Mouse (Mus musculus) stomach, embryonic 15.5 days (tissue): ENCODE data around the gene Tmtc2. TPM values are rescaled to one million over a fixed set of nuclear protein-coding genes. Genes with fewer than 3 reads are reported as not detected.

ENCODE experiments used
- ATAC-seq: fragments of 200-750 bp; cut with Nextera tagmentation; 2 replicates; pipeline ENCODE4 v1.8.0; 2017; ENCODE audit warnings: low read depth, moderate number of reproducible peaks, moderate TSS enrichment; ENCODE audit not compliant: insufficient read depth, low FRiP score
- H3K27ac ChIP-seq: fragments of 300-500 bp; sonication (generic); 2 replicates; pipeline ENCODE4 v1.5.1; 2015; ENCODE audit warnings: mild to moderate bottlenecking, inconsistent platforms
- H3K27me3 ChIP-seq: fragments of 300-500 bp; sonication (generic); replicated peaks from 2 replicates; pipeline ENCODE4 v1.6.1; 2015; ENCODE audit warnings: inconsistent platforms
- H3K36me3 ChIP-seq: fragments of 300-500 bp; sonication (generic); 2 replicates; pipeline ENCODE4 v1.6.1; 2015; ENCODE audit warnings: inconsistent platforms
- H3K4me1 ChIP-seq: fragments of 300-500 bp; sonication (generic); 2 replicates; pipeline ENCODE4 v1.6.1; 2015; ENCODE audit warnings: inconsistent platforms
- H3K4me2 ChIP-seq: fragments of 300-500 bp; sonication (generic); 2 replicates; pipeline ENCODE4 v1.6.1; 2015; ENCODE audit warnings: mild to moderate bottlenecking, inconsistent platforms
- H3K4me3 ChIP-seq: fragments of 300-500 bp; sonication (generic); replicated peaks from 2 replicates; pipeline ENCODE4 v1.5.1; 2015; ENCODE audit warnings: inconsistent platforms
- H3K9ac ChIP-seq: fragments of 300-500 bp; sonication (generic); 2 replicates; pipeline ENCODE4 v1.6.1; 2015; ENCODE audit warnings: inconsistent platforms
- H3K9me3 ChIP-seq: fragments of 300-500 bp; sonication (generic); 2 replicates; pipeline ENCODE4 v1.6.1; 2016; ENCODE audit warnings: inconsistent platforms
- WGBS: fragments of 180-500 bp; shearing (Covaris S2); methylation state at CpG from one replicate; pipeline ENCODE4 v1.1.7; 2015; 5-methylcytosine and 5-hydroxymethylcytosine counted together
- polyA plus RNA-seq: library from polyadenylated mRNA; unstranded; fragments of >200 nt; fragmentation: Nextera tagmentation; extraction: Ambion mirVana; gene quantifications from 2 replicates; pipeline ENCODE4 v1.2.1, GENCODE M21; 2015

Gene Tmtc2
- polyA plus RNA-seq: 12.2 and 14.1 TPM in 2 replicates

DNA sequence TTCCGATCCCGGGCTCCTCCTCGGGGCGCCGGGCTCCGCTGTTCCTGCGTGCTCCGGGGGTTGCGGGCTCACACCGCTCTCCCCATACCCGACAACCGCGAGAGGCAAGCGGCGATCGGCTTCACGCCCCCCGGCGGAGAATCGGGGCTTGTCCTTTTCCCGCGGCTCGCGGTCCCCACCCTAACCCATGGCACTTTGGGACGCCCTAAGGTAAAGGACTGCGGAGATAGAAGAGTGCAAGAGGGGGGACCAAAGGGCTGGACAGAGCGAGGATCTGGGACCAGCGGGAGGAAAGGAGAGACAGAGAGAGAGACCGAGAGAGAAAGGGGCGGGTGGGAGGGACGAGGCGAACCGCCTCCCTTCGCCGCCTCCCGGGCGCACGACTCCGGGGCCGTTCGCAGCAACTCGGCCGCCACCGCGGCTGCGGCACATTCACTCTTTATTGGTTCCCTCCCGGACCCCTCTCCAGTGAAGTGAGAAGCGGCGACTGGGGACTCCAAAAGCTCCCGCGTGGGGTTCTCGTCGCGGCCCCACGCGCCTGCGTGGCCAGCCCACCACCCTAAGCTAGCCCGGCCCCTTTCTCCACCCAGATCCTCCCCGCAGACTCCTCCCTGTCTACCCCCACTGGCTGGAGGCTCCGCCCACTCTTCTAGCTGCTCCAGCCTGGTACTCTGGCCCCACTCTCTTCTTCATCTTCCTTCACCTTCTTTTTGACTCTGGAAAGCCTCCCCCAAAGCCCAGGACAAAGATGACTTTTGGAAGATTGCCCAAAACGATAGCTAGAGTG lies at the start of gene Tmtc2:
TSS of gene Tmtc2 (minus strand) at position 544 of the 787 bp plus-strand sequence.
- no peaks in the 10 kb centered on the region for H3K27me3 ChIP-seq
- H3K9ac ChIP-seq: peak within 1 kb of the TSS; percentile 74
- H3K27ac ChIP-seq: peak within 1 kb of the TSS; percentile 90
- under 1% methylated on average over 55 of the region's 61 CpGs for WGBS
- peak; percentile 95 for ATAC-seq
- H3K4me2 ChIP-seq: peak within 1 kb of the TSS; percentile 96
- peak within 1 kb of the TSS; percentile 80 for H3K4me3 ChIP-seq
- no peaks in the 10 kb centered on the region for H3K36me3 ChIP-seq
- peaks cover 9% of the 10 kb centered on the region for H3K4me1 ChIP-seq
- no peaks in the 10 kb centered on the region for H3K9me3 ChIP-seq

DNA sequence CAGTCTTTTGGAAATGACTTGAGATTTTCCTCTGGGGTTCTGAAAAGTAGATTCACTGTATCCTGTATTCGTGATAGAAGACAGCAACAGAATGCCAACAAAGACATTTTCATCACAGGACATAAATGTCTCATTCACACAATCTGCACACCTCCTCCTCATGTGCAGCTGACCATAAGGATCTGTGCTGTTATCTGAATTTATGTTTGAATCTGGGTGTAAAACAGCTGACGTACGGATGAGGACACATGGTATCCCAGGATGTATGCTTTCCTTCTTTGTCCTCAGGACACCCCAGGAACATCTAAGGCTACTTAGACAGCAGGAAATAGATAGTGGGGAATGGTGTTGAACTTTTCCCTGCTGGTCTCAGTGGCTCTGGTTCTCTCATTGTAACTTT lies 37.9 kb upstream of the Tmtc2 start:
- Histone ChIP-seq H3K36me3 (no peaks in the 10 kb centered on the region), H3K9ac (no peak overlapping the region), H3K27ac (no peak overlapping the region), H3K4me3 (no peak overlapping the region), H3K9me3 (no peaks in the 10 kb centered on the region), H3K4me2 (no peak overlapping the region), H3K4me1 (no peaks in the 10 kb centered on the region), H3K27me3 (no peaks in the 10 kb centered on the region)
- 89% methylated on average over 3 of the region's 3 CpGs for WGBS
- ATAC-seq: no peak

DNA sequence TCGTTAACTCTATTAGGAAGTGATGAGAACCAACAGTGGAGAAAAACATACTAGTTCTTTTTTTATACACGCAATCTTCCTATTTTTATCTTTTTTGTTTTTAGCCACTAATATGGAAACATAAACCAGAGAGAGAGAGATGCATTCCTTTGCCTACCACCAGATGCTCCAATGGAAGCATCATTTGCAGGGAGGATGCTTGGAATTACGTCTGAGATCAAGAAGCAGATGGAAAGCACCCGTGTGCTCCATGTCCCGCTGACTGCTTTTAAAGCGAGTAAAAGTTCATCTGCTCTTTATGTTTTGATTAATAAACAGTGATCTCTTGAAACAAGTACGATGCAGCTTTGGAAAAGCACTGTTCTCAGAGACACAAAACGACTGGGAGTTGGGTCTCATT lies 24.6 kb upstream of the Tmtc2 start:
- H3K4me3 ChIP-seq: no peak overlapping the region
- no peaks in the 10 kb centered on the region for H3K27me3 ChIP-seq
- H3K36me3 ChIP-seq: no peaks in the 10 kb centered on the region
- no peaks in the 10 kb centered on the region for H3K9me3 ChIP-seq
- H3K9ac ChIP-seq: no peak overlapping the region
- no peak for ATAC-seq
- no peak overlapping the region for H3K27ac ChIP-seq
- WGBS: 69% methylated on average over 8 of the region's 8 CpGs
- H3K4me2 ChIP-seq: no peak overlapping the region
- H3K4me1 ChIP-seq: no peaks in the 10 kb centered on the region

DNA sequence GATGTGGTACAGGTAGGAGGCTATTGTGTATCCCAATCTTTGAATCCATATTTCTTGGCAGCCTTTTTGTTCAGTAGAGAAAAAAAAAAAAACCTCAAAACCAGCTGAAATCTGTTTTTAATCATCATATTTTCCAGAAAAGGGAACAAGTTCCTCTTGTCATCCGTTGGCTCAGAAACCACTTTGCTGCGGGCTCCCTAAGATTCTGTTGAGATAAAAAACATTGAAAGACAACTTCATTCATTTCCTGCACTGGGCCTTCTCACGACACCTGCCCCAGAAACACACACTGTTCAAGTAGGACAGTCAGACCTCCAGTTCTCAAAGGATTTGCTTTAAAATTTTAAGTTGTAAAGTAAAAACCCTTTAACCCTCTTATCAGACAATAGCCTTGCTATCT lies 23.0 kb upstream of the Tmtc2 start:
- Histone ChIP-seq H3K27me3 (no peaks in the 10 kb centered on the region), H3K27ac (no peak overlapping the region), H3K9me3 (no peaks in the 10 kb centered on the region), H3K4me1 (no peaks in the 10 kb centered on the region), H3K36me3 (no peaks in the 10 kb centered on the region), H3K9ac (no peak overlapping the region), H3K4me2 (no peak overlapping the region), H3K4me3 (no peak overlapping the region)
- ATAC-seq: no peak
- WGBS: 72% methylated on average over 3 of the region's 3 CpGs

DNA sequence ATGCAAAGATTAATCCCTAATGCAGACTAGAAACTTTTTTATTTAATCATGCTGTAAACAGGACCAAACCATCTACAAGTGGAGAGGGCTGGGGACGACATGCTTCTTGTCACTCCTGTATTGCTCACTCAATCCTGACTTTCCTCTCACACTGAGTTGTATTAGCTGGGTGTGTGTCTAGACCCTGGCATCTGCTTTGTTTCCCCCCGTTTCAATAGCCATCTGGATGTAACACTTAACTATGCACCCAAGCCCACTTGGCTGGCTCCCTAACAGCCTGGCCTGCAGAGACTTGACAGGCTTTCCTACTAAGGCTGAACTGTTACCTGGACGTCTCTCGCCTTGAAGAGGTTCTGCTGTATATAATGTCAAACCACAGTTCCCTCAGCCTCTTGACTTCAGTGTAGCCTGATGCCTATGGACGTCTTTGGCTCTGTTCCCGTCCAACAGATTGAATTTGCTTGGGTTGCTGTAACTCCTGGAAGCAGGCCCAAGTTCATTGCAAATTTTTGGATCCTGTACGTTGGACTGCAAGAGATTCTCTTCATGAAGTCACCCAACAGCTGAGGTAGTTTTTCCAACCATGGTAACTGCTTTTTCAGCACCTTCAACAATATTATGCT lies 21.3 kb upstream of the Tmtc2 start:
- no peak overlapping the region for H3K4me2 ChIP-seq
- H3K27ac ChIP-seq: no peak overlapping the region
- no peaks in the 10 kb centered on the region for H3K36me3 ChIP-seq
- H3K4me1 ChIP-seq: no peaks in the 10 kb centered on the region
- no peaks in the 10 kb centered on the region for H3K27me3 ChIP-seq
- no peaks in the 10 kb centered on the region for H3K9me3 ChIP-seq
- H3K9ac ChIP-seq: no peak overlapping the region
- 58% methylated on average over 7 of the region's 7 CpGs for WGBS
- ATAC-seq: no peak
- H3K4me3 ChIP-seq: no peak overlapping the region

DNA sequence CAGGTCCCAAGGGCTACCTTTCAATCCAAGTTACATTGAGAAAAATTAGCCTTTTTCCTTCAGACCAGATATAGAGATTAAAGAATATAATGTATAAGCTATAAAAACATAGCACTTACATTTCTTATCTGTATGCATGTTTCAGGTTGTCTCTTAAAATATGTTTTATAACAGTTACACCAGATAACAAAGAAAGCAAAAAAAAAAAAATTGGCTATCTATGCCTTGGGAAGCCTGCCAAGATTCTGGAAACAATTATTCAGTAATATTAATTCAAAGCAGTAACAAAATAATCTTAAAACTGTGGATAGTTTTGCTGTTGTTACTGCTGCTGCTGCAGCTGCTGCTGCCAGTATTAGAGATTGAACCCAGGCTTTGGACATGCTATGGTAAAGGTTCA lies 13.9 kb upstream of the Tmtc2 start:
- H3K27ac ChIP-seq: no peak overlapping the region
- H3K4me1 ChIP-seq: no peaks in the 10 kb centered on the region
- no peak overlapping the region for H3K4me3 ChIP-seq
- H3K4me2 ChIP-seq: no peak overlapping the region
- H3K9me3 ChIP-seq: no peaks in the 10 kb centered on the region
- ATAC-seq: no peak
- H3K9ac ChIP-seq: no peak overlapping the region
- H3K36me3 ChIP-seq: no peaks in the 10 kb centered on the region
- H3K27me3 ChIP-seq: no peaks in the 10 kb centered on the region

DNA sequence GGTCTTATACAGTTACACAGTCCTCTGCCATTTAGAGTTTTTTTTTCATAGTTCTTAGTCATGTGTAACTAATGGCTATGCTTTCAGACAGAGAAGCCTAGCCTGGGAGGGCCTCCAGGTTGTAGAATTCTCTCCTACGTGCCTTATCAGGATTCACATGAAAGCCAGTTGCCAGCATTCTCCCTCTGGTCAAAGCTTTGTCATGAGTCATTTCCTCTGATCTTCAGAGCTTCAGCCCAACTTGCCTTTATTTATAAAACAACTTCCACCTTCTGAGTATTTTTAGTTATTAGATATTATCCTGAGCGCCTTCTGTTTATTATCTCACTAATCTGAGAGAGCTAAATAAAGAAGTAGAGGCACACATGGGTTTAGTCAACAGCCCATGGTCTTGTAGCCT lies 5.1 kb upstream of the Tmtc2 start:
- ATAC-seq: no peak
- WGBS: 44% methylated on average over 2 of the region's 2 CpGs

DNA sequence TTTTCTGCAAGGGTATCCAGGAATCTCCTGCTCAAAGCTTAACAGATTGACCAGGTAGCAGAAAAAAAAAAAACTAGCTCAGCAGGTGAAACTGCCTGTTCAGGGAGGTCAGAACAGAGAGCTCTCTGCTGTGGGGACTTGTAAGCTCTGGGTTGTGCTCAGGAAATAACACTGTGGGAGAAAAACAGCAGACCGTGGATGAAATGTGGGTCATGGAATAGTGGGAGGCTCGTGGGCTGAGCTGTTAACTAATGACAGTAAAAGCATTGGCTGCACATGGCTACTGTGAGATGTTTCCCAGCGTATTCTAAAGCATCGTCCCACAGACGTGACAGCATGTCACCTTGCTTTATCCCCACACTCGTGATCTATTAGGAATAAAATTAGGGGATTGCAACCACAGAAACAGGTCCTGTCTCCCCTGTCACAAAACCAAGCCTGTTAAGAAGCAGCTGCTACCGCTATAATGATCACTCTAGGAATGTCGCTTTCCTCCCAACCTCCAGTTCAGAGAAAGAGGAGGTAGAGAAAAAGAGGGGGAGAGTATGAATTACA lies 4.1 kb upstream of the Tmtc2 start:
- Histone ChIP-seq H3K27ac (no peak overlapping the region), H3K36me3 (no peaks in the 10 kb centered on the region), H3K9me3 (no peaks in the 10 kb centered on the region), H3K4me2 (no peak overlapping the region), H3K27me3 (no peaks in the 10 kb centered on the region), H3K9ac (no peak overlapping the region), H3K4me1 (peaks cover 7% of the 10 kb centered on the region), H3K4me3 (no peak overlapping the region)
- WGBS: 43% methylated on average over 8 of the region's 8 CpGs
- ATAC-seq: no peak

More for the DNA sequence above, 5.1 kb upstream of the Tmtc2 start:
- Histone ChIP-seq H3K36me3 (no peaks in the 10 kb centered on the region), H3K4me1 (peaks cover 7% of the 10 kb centered on the region), H3K9me3 (no peaks in the 10 kb centered on the region), H3K27ac (no peak overlapping the region), H3K9ac (no peak overlapping the region), H3K27me3 (no peaks in the 10 kb centered on the region), H3K4me2 (no peak overlapping the region), H3K4me3 (no peak overlapping the region)

DNA sequence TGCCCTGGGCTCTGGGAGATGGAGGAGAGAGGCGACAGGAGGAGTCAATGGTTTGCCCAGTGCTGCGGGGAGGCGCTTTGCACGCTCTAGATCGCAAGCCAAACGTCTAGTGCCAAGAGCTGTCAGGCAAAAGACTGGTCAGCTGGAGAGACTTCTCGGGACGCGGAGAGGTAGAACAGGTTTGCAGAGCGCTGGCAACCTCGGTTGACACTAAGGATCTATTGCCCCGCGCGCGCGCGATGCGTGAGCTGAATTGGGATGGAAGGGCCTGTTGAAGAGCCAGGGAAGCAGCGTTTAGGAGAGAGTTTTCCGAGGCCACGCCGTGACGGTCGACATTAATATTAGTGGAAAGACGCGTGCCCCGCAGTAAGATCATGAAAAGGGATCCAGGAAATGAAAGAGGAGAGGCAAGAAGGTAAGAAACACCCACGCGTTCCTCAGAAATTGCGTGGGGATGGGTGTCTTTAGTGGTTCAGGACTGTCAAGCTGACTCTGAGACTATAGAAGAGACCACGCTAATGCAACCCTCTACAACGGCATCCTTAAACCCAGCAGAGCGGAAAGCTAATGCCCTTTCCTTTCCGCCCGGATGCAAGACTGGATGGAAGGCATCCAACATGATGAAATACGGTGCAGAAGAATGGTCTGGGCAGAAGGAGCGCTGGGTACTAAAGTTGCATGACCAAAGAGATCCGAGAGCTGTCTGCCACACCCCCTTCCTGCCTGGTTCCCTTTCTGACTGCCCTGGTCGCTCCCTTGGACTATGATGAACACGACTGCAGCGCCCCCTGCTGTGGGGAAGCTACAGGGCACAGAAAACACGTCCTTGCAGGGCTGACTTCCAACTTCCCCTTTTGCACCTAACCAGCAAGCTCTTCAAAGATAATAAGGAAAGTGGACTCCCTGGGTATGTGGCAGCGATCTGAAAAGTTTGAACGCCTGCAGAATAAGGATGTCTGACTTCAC lies 727 bp upstream of the Tmtc2 start:
- Histone ChIP-seq H3K27ac (peak overlapping the region; percentile 90), H3K4me1 (peaks cover 9% of the 10 kb centered on the region)
- under 1% methylated on average over 44 of the region's 44 CpGs for WGBS

DNA sequence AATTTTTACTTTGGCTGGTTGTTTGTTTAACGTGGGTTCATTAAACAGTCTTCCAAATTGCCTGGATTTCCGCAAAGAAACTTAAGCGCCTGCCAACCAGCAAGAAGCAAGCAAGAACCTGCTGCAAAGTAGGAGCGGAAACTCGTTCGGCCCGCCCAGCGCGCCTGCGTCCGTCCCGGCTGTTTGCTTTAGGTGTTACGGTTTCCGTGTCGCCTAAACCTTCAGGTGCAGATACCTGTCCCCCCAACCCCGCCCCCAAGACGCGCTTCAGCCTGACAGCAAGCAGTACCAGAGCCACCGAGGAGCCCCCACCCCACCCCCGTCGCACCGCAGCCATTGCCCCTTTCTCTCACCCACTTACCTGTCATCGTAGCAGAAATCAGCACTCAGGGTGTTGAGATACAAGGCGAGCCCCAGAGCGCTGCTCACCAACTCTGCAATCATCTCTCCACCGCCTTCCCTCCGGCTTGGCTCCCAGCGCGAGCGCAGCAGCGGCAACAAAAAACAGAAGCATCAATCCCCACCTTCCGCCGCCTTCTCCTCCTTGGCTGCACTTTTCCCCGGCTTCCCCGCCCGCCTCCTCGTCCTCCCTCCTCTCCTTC lies 844 bp downstream of the Tmtc2 start:
- Histone ChIP-seq H3K9me3 (no peaks in the 10 kb centered on the region), H3K27me3 (no peaks in the 10 kb centered on the region), H3K4me2 (peak overlapping the region; percentile 96), H3K4me1 (peaks cover 7% of the 10 kb centered on the region), H3K27ac (peak overlapping the region; percentile 90), H3K4me3 (peak overlapping the region; percentile 80), H3K9ac (peak overlapping the region; percentile 74), H3K36me3 (no peaks in the 10 kb centered on the region)
- WGBS: 1% methylated on average over 37 of the region's 37 CpGs
- peak; percentile 7; the same call in 1 of the 2 replicates for ATAC-seq

More for the DNA sequence above, 727 bp upstream of the Tmtc2 start:
- Histone ChIP-seq H3K27me3 (no peaks in the 10 kb centered on the region), H3K9me3 (no peaks in the 10 kb centered on the region), H3K4me3 (peak overlapping the region; percentile 80), H3K4me2 (peak overlapping the region; percentile 96), H3K36me3 (no peaks in the 10 kb centered on the region), H3K9ac (peak overlapping the region; percentile 12; the same call in 1 of the 2 replicates)
- ATAC-seq: peak; percentile 67

DNA sequence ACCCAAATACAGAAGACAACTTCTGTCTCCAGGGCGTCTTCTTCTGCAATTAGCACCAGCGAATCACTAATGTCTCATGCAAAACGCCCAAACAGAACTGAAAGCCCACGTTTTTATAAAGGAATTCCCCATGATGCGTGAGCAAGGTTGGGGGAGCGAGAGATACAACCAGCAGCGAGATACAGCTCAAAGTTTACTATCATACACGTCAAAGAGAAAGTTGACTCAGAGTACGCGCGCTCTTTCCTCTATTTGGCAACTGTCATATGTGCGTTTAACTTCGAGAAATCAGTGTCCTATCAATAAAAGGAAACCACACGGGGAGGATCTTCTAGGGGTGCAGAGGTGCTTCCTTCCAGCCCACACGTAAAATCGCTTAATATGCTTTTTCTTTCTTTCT lies 1.4 kb downstream of the Tmtc2 start:
- WGBS: 2% methylated on average over 16 of the region's 16 CpGs
- no peaks in the 10 kb centered on the region for H3K9me3 ChIP-seq
- H3K36me3 ChIP-seq: no peaks in the 10 kb centered on the region
- peak overlapping the region; percentile 80 for H3K4me3 ChIP-seq
- peak overlapping the region; percentile 96 for H3K4me2 ChIP-seq
- H3K27ac ChIP-seq: no peak overlapping the region
- ATAC-seq: no peak
- H3K9ac ChIP-seq: peak overlapping the region; percentile 22; the same call in 1 of the 2 replicates
- no peaks in the 10 kb centered on the region for H3K27me3 ChIP-seq
- H3K4me1 ChIP-seq: 0 out of 2 replicates have a peak, but pooled peaks cover 2% of the 10 kb centered on the region
